Mouse (Mus musculus) regulatory T cell (primary cell): ENCODE data around the gene Gm4881.
"Not testable (repeated sequence)": the region's sequence is repeated elsewhere in the genome, so short reads cannot be mapped to it uniquely, and the experiment has no call there.

ENCODE experiments used
- in situ Hi-C: fragments of 300-600 bp; cut with MboI, MseI; formaldehyde crosslinking; loops from one replicate; pipeline ENCODE4 v1.15.1; 2025; ENCODE audit warnings: high pct_unique_total_duplicates

Gene Gm4881

DNA sequence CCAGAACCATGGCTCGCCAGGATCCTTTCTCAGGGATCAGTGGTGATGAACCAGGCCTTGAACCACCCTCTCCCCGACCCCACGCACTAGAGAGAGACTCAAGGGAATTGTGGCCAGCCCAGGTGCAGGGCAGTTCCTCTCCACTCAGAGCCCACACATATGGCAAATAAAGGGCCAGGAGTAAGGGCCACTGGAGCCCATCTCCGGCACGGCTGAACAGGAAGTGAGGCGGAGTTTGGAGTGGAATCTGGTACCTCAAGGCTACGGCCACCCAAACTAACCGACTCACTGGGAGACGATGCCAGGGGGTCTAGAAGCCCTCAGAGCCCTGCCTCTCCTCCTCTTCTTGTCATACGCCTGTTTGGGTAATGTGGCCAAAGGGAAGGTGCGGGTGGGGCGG is 47.1 kb downstream of the Gm4881 start, which contains the start of gene Cd79a:
Cd79a (plus strand) TSS at position 158 of the 400 bp plus-strand sequence.
- in situ Hi-C loops = no loop called here

GRCm38 (mm10) chr7:24896269-24896668 is 48.0 kb downstream of the Gm4881 start:
- in situ Hi-C loops = no loop called here

GRCm38 (mm10) chr7:24895749-24896148 is 48.5 kb downstream of the Gm4881 start:
- in situ Hi-C loops = not testable (repeated sequence)

- in situ Hi-C loops = no loop called here
Observed at GRCm38 (mm10) chr7:24892125-24892583, 52.1 kb downstream of the Gm4881 start.

DNA sequence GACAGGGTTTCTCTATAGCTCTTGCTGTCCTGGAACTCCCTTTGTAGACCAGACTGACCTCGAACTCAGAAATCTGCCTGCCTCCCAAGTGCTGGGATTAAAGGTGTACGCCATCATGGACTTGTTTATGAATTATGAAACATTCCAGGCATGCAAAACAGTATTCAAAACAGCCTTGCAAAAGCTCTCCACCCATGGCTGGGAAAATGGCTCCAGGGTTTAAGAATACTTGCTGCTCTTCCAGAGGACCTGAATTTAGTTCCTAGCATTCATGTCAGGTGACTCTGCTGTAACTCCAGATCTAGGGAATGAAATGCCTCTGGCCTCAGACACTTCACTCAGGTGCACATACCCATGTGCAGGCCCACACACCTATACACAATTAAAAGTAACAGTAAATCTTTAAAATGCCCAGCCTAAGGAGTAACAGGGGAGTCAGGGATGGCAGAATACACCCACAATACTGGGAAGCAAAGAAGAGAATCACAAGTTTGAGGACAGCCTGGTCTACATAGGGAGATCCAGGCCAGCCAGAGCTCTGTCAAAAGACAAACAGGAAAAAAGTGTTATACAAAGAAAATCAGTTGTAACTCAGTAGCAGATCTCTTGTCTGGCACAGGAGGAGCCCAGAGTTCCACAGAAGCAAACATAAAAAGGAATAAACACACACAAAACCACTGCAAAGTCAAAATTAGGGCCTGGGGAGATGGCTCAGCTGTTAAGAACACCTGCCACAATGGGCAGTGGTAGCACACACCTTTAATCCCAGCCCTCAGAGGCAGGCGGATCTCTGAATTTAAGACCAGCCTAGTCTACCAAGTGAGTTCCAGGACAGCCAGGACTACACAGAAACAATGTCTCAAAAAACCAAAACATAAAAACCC is 52.8 kb downstream of the Gm4881 start:
- in situ Hi-C loops = no loop called here

GRCm38 (mm10) chr7:24890281-24891216 is 53.7 kb downstream of the Gm4881 start:
- in situ Hi-C loops = no loop called here

DNA sequence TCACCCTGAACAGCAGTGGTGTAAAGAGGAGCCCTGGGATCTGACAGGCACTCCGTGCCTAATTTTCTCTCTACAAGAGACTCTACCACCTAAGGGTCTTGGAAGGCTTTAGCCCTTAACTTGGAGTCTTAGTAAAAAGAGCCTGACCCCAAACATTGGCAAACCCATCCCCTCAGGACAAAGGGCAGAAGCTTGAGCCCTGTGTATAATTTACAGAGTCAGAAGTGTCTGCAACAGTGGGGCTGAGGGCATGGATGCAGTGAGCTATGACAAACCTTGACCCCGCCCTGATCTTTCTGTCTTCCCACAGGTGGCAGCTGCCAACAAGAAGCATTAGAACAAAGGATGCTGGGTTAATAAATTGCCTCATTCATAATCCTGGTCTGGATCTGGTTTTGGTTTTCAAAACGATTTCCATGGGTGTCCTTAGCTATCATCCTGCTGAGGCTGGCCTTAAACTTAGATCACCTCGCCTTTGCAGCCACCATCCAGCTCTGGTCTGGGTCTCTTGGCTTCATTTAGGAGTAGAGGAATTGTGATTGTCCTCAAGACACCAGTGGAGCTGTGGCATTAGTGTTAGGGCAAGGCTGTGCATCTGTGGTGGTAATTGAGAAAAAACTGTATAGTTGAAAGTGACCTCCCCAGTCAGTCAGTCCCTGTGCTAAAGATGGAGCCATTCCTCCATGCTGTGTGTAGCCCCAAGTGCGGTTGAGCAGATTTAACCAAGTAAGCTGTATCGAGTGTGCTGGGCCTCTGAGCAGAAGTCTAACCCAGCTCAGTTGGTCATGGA is 54.7 kb downstream of the Gm4881 start:
- in situ Hi-C loops = loop anchor here (5.0 kb wide), 1 partner anchor 83 kb away; the partner anchor contains the start of gene Rabac1

- in situ Hi-C loops = loop anchor here (5.0 kb wide), 1 partner anchor 85 kb away; the partner anchor contains the start of gene Rabac1
Observed at GRCm38 (mm10) chr7:24887096-24887495, 57.2 kb downstream of the Gm4881 start.

DNA sequence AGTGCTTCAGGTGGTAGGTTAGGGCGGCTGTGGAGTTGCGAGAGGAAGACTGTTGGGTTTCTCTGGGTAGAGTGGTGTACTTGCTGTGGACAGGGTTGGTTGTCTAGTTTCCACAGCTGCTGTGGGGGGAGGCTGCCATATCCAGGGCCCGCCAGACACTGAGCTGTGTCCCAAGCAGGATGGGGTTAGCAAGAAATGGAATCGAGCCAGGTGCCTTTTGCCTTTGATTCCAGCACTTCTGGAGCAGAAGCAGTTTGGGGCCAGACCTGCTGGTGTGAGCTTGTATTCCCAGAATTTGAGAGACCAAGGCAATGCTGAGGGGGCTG is 58.0 kb downstream of the Gm4881 start:
- in situ Hi-C loops = loop anchor here (5.0 kb wide), 1 partner anchor 86 kb away; the partner anchor contains the start of gene Rabac1

DNA sequence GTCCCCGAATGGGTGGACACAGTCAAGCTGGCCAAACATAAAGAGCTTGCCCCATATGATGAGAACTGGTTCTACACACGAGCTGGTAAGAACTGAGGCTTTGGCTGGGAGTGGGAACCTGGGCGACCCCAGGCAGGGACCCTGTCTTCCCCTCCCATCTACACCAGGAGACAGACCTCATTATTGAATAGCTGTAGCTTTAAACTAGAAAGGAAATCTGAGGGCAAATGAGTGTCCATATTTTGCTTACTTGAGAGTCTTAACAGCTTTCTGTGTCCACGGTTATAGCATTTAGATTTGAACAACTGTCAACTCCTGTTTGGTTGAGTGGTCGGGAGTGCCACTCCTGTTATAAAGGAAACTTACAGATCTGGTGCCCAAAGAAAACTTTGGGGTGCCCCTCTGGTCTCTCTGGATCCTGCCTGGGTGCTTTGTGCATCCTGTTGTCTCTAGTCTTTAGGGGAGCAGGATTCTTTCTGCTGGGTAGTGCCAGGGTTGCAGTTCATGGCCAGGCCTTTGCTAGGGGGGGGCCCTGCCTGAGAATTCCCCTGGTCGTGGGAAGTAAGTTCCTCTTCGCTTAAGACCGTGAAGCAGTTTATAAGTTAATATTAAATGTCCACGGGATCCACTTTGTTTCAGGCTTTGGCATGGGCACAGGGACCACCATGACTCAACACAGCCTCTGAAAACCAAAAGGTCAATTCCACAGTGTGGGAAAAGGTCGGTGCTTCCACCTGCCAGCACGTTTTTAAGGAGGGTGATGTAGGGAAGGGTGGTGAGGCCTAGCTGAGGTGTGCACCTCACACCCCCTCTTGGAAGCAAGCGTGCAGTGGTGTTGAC is 58.6 kb downstream of the Gm4881 start:
- in situ Hi-C loops = loop anchor here (5.0 kb wide), 1 partner anchor 87 kb away; the partner anchor contains the start of gene Rabac1

- in situ Hi-C loops = loop anchor here (5.0 kb wide), 1 partner anchor 88 kb away; the partner anchor contains the start of gene Rabac1
Observed at GRCm38 (mm10) chr7:24884693-24885291, 59.5 kb downstream of the Gm4881 start.

DNA sequence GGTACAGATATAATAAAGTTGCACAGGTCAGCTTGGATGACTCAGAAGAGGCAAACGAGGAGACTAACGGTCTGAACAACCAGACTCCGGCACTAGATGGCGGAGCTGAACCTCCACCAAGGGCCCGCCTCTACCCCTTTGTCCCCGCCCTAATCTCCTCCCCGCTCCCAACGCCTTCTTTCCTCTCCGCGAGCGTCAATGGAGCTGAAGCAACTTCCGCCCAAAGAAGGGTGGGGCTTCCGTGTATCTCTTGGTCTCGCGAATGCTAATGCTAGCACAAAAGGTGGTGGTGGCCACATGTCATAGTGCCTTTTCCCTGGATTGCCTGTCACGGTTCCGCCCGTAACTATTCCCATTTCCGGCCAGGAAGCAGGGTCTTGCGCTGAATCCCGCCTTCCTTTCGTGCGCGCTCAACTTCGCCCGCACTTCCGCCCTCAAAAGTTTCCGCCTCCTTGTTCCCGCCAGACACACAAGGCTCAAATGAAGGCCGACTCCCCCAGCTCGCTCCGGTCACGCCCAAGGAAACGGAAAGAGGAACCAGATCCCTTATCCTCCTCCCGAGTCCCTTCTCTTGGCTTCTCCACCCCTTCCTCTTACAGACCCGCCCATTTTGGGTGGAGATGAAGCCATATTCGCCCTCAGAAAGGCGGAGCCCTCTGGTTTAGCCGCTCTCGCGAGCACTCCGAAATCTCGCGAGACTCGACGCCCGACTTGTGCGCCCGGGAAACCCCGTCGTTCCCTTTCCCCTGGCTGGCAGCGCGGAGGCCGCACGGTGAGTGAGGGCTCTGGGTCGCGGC is 60.2 kb downstream of the Gm4881 start, which contains the start of gene Rps19:
Rps19 (plus strand) TSS at position 476 of the 797 bp plus-strand sequence.
- in situ Hi-C loops = no loop called here

DNA sequence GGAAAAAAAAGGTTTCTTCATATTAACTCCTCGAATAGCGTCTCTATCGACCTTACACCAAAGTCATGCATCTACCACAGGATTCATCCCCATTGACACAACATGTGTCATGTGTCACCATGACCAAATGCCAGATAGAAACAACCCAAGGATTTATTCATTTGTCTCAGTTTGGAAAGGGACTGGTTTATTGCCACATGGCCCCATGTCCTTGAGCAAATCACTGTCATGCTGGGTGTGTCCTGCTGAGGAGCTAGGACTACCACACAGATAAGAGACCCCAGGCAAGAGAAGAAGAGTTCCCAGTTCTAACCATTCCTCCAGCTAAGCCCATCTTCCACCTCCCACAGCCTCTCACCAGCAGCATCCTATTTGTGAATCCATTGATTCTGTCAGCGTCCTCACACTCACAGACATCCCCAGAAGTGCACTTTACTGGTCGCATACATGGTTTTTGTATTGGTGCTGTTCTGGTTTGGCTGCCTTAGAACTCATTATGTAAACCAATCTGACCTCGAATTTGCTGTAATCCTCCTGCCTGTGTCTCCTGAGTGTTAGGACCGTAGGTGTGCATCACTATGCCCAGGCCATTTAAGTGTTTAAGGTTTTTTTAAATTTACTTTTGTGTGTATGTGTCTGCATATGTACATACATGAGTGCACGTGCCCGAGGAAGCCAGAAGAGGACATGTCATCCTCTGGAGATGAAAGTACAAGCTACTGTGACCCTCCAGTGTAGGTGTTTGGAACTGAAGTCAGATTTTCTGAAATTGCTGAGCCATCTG is 61.7 kb downstream of the Gm4881 start:
- in situ Hi-C loops = no loop called here

- in situ Hi-C loops = no loop called here
Observed at GRCm38 (mm10) chr7:24879620-24880019, 64.7 kb downstream of the Gm4881 start.

- in situ Hi-C loops = no loop called here
Observed at GRCm38 (mm10) chr7:24877588-24877987, 66.7 kb downstream of the Gm4881 start.
